Mouse (Mus musculus) ES-CJ7 (cell line): ENCODE measurements around the gene Olfr743.

Experiments used
- DNase-seq: peaks from one replicate; pipeline ENCODE4 v3.0.0; 2011; ENCODE audit warnings: low read depth, low spot score

The Olfr743 gene

DNA sequence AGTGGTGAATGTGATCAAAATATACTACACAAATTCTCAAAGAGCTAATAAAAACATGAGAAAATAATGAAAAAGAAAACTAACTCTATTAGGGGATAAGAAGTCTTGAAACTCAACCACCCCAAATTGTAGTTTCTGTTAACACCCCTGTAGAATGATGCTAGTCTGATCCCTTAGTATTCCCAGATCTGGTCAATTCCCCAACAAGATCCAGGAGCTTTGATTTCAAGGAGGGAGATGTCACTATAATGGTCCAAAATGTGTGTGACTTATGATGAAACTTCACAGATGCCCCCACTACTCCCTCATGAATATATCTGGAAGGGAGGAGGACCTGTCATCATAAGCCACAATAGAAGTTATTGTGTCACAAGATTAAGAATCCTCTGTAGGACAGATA is at the start of gene Olfr743:
Olfr743 (plus strand) TSS at position 301 of the 400 bp plus-strand sequence.
- DNase-seq, result no peak

DNA sequence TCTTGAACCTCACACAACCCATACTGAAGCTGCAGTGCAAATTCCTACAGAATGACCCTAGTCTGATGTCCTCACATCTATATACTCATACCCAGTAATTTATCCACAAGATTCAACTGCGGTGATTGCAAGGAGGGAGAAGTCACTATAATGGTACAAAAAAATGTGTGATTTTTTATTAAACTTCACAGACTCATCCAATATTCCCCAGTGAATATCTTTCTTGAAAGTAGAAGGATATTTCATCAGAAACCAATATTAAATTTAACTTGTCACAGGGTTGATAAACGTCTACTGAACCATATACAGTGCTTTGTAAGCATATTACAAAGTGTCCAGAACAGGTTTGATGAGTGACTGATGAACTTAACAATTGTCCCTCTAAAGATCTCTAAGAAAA is 49.2 kb upstream of the Olfr743 start, which contains the start of gene Olfr741:
Olfr741 (plus strand) TSS at position 301 of the 400 bp plus-strand sequence.
- DNase-seq, result no peak

DNA sequence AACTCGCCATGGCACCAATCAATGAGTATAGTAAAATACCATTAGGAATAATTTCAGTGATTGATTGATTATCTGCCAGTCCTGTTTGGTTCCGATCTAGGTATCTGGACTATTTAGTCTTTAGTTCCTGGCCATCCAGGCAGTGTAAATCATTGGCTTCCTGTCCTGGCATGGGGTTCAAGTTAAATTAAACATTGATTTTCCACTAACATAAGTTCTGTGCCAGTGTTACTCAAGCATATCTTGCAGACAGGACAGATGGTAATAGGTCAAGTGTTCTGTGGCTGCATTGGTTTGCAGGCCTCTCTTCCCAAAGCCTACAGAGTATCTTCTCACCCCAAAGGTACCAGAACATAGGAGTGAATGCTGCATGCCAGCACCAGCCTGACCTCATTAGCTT is 43.2 kb upstream of the Olfr743 start:
- DNase-seq, result no peak

DNA sequence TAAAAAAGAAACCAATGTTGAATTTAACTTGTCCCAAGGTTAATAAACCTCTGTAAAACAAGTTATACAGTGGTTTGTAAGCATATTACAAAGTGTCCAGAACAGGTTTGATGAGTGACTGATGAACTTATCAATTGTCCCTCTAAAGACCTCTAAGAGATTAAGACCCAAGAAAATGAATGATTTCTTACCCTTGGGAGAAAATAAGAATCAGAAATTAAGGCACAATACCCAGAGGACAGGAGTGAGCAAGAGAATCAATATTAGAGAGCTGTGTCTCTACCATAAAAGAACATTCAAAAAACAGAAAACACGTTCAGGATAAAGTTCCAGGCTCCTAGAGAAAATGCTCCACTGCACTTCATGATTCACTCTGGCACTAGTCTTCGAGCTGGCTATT is 18.3 kb upstream of the Olfr743 start, which contains the start of gene Olfr742:
Olfr742 (plus strand) TSS at position 301 of the 400 bp plus-strand sequence.
- no peak for DNase-seq

DNA sequence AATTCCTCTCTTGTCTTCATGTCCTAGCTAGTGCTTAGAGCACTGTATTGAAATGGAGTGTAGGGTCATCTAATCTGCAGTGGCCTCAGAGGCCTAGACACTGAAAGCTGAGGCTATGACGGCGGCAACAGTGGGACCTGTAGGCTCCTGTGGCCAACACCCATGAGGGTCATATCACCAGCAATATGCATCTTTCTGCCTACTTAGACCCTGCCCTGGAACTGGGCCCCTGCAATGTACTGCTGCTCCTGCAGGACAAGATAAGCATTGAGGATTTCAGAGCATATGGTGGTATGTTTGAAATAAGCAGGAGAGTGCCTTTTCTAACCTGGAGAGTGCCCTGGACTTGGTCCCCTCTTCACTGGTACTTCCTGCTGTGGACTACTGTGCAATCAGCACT is 31.1 kb downstream of the Olfr743 start:
- DNase-seq, result no peak

DNA sequence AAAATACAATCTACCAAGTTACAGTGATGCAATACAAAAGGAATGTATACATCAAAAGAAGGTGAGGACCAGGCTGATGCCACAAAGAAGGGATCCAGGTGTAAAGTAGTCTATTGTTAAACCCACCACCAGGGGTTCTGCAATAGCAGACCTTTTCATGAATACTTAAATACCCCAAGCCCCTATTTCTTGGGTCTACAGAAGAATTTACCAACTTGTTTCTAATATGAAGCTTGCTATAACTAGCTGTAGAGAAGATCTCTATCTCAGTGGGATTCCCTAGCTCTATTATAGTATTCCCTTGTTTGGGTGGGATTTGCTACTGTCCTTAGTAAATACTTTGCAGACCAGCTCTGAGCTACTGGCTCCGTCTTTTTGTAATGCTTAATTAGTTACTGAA is 51.4 kb downstream of the Olfr743 start:
- peak; percentile 71 for DNase-seq
